Mouse (Mus musculus) heart, postnatal 0 days (tissue): ENCODE data around the gene Evx1. TPM values are rescaled to one million over a fixed set of nuclear protein-coding genes. Genes with fewer than 3 reads are reported as not detected.

Experiments used
- ATAC-seq: fragments of 200-750 bp; cut with Nextera tagmentation; 2 replicates; pipeline ENCODE4 v1.8.0; 2017; ENCODE audit warnings: low read depth, moderate number of reproducible peaks, moderate library complexity; ENCODE audit not compliant: insufficient read depth
- DNase-seq: peaks from one replicate; pipeline ENCODE4 v3.0.0-alpha.2; 2016; ENCODE audit warnings: low spot score
- H3K27ac ChIP-seq: fragments of 300-500 bp; sonication (generic); 2 replicates; pipeline ENCODE4 v1.5.1; 2014; ENCODE audit warnings: low read depth, mild to moderate bottlenecking
- H3K27me3 ChIP-seq: fragments of 300-500 bp; sonication (generic); 2 replicates; pipeline ENCODE4 v1.6.1; 2014; ENCODE audit warnings: low read length, mixed read lengths; ENCODE audit not compliant: control insufficient read depth, insufficient read depth
- H3K36me3 ChIP-seq: fragments of 300-500 bp; sonication (generic); replicated peaks from 2 replicates; pipeline ENCODE4 v1.6.1; 2014; ENCODE audit warnings: low read length, mixed read lengths; ENCODE audit not compliant: control insufficient read depth, insufficient read depth
- H3K4me1 ChIP-seq: fragments of 300-500 bp; sonication (generic); 2 replicates; pipeline ENCODE4 v1.6.1; 2014; ENCODE audit warnings: antibody characterized with exemption; ENCODE audit not compliant: control insufficient read depth, insufficient read depth
- H3K4me2 ChIP-seq: fragments of 300-500 bp; sonication (generic); 2 replicates; pipeline ENCODE4 v1.6.1; 2014; ENCODE audit warnings: low read depth, mild to moderate bottlenecking, low read length, moderate library complexity
- H3K4me3 ChIP-seq: fragments of 300-500 bp; sonication (generic); 2 replicates; pipeline ENCODE4 v1.5.1; 2014; ENCODE audit warnings: low read depth, low read length
- H3K9ac ChIP-seq: fragments of 300-500 bp; sonication (generic); replicated peaks from 2 replicates; pipeline ENCODE4 v1.6.1; 2014; ENCODE audit warnings: low read depth, low read length, mixed read lengths
- H3K9me3 ChIP-seq: fragments of 300-500 bp; sonication (generic); replicated peaks from 2 replicates; pipeline ENCODE4 v1.6.1; 2016; ENCODE audit warnings: low read length; ENCODE audit not compliant: control insufficient read depth
- CTCF ChIP-seq: IDR thresholded peaks from 2 replicates; pipeline ENCODE4 v1.5.1; 2016; ENCODE audit warnings: antibody characterized with exemption, control low read depth, low read depth
- EP300 ChIP-seq: IDR thresholded peaks from 2 replicates; pipeline ENCODE4 v1.6.1; 2016; ENCODE audit warnings: antibody characterized with exemption, low read depth
- WGBS: fragments of 180-500 bp; shearing (Covaris S2); extraction: QIAGEN DNeasy Blood & Tissue Kit; methylation state at CpG from one replicate; pipeline ENCODE4 v1.1.7; 2014; 5-methylcytosine and 5-hydroxymethylcytosine counted together
- polyA plus RNA-seq: library from polyadenylated mRNA; unstranded; fragments of >200 nt; fragmentation: Nextera tagmentation; extraction: Ambion mirVana; gene quantifications from 2 replicates; pipeline ENCODE4 v1.2.1, GENCODE M21; 2015
- total RNA-seq: library from RNA; depleted of rRNA; stranded (reverse); fragments of >200 nt; gene quantifications from 2 replicates; pipeline ENCODE4 v1.2.3, GENCODE M21; 2014; ENCODE audit warnings: low replicate concordance

Evx1 gene
- total and polyA plus RNA-seq, 2 experiments from 2014 or later: 0.15 TPM; not detected in 1

GRCm38 (mm10) chr6:52315441-52316412 lies 2.4 kb downstream of the Evx1 start:
- H3K36me3 ChIP-seq: no peaks in the 10 kb centered on the region
- DNase-seq: no peak
- H3K9ac ChIP-seq: no peak overlapping the region
- peaks cover 100% of the 10 kb centered on the region for H3K27me3 ChIP-seq
- H3K9me3 ChIP-seq: no peaks in the 10 kb centered on the region
- no peak for ATAC-seq
- H3K4me2 ChIP-seq: no peak overlapping the region
- TF ChIP-seq EP300: no peak
- no peak for TF ChIP-seq CTCF
- 12% methylated on average over 27 of the region's 27 CpGs for WGBS
- H3K27ac ChIP-seq: no peak overlapping the region
- peak overlapping the region; percentile 39 for H3K4me3 ChIP-seq
- 0 out of 2 replicates have a peak, but pooled peaks cover 4% of the 10 kb centered on the region for H3K4me1 ChIP-seq

GRCm38 (mm10) chr6:52316413-52317184 lies 3.3 kb downstream of the Evx1 start:
- ATAC-seq: peak; percentile 51; the same call in 1 of the 2 replicates
- Histone ChIP-seq H3K4me3 (peak overlapping the region; percentile 39), H3K4me2 (peak overlapping the region; percentile 47), H3K27ac (no peak overlapping the region), H3K9me3 (no peaks in the 10 kb centered on the region), H3K4me1 (0 out of 2 replicates have a peak, but pooled peaks cover 4% of the 10 kb centered on the region), H3K36me3 (no peaks in the 10 kb centered on the region), H3K9ac (no peak overlapping the region), H3K27me3 (peaks cover 100% of the 10 kb centered on the region)
- 4% methylated on average over 66 of the region's 81 CpGs for WGBS
- no peak for TF ChIP-seq EP300
- no peak for TF ChIP-seq CTCF
- no peak for DNase-seq

GRCm38 (mm10) chr6:52317461-52318180 lies 4.3 kb downstream of the Evx1 start:
- no peak for TF ChIP-seq EP300
- TF ChIP-seq CTCF: no peak
- 0 out of 2 replicates have a peak, but pooled peaks cover 4% of the 10 kb centered on the region for H3K4me1 ChIP-seq
- no peak overlapping the region for H3K27ac ChIP-seq
- 38% methylated on average over 14 of the region's 14 CpGs for WGBS
- no peak overlapping the region for H3K4me3 ChIP-seq
- no peaks in the 10 kb centered on the region for H3K9me3 ChIP-seq
- H3K36me3 ChIP-seq: no peaks in the 10 kb centered on the region
- ATAC-seq (no peak), DNase-seq (no peak)
- no peak overlapping the region for H3K4me2 ChIP-seq
- peaks cover 100% of the 10 kb centered on the region for H3K27me3 ChIP-seq
- H3K9ac ChIP-seq: no peak overlapping the region

GRCm38 (mm10) chr6:52318271-52318670 lies 5.0 kb downstream of the Evx1 start:
- Histone ChIP-seq H3K27me3 (peaks cover 100% of the 10 kb centered on the region), H3K4me1 (0 out of 2 replicates have a peak, but pooled peaks cover 4% of the 10 kb centered on the region), H3K4me3 (no peak overlapping the region), H3K4me2 (no peak overlapping the region), H3K27ac (no peak overlapping the region), H3K36me3 (no peaks in the 10 kb centered on the region), H3K9ac (no peak overlapping the region), H3K9me3 (no peaks in the 10 kb centered on the region)
- WGBS: 39% methylated on average over 1 of the region's 1 CpGs
- no peak for TF ChIP-seq CTCF
- no peak for ATAC-seq
- DNase-seq: no peak
